Comparison of ENCODE assay signal across 8 mouse cellular contexts in genomic region chr12:112617898-112618380, GRCm38 (mm10). TPM values are rescaled to one million over a fixed set of nuclear protein-coding genes. Genes with fewer than 3 reads are reported as not detected.
DNase-seq lines count a peak whose midpoint lies in the region; ATAC-seq and TF ChIP-seq lines count a peak whose summit lies in the region.

No protein-coding gene starts in this region.

- H3K36me3 ChIP-seq in forebrain, embryonic 15.5 days: no peaks in the 10 kb centered on the region

- WGBS in forebrain, embryonic 15.5 days: 13% methylated on average over 8 of the region's 8 CpGs
- 14% methylated on average over 8 of the region's 8 CpGs for WGBS in lung, adult 2 months

- peak; percentile 84 for TF ChIP-seq CTCF in layer of hippocampus, adult 2 months (conservative IDR thresholded peaks at IDR 0.05)
- peak; percentile 84 for TF ChIP-seq CTCF in lung, adult 2 months (IDR thresholded peaks at IDR 0.05; ENCODE audit: insufficient read depth, low read length)

- no peaks in the 10 kb centered on the region for H3K9me3 ChIP-seq in forebrain, embryonic 15.5 days

- intact Hi-C loops in heart, postnatal 25 days (cut with DNase I): loop anchor here (5.0 kb wide), 1 partner anchor 121 kb away; no protein-coding TSS in a partner anchor

- H3K4me1 ChIP-seq in forebrain, embryonic 15.5 days: peaks cover 13% of the 10 kb centered on the region
- peaks cover 12% of the 10 kb centered on the region; the same call in 1 of the 2 replicates for H3K4me1 ChIP-seq in lung, adult 2 months (ENCODE audit: control insufficient read depth, insufficient read depth, low read length)

- TF ChIP-seq POLR2A in lung, adult 2 months (IDR thresholded peaks at IDR 0.05; ENCODE audit: borderline replicate concordance, extremely low read depth, low read depth, low read length): no peak

- no peak overlapping the region for H3K4me2 ChIP-seq in forebrain, embryonic 15.5 days (replicated peaks)

- no peak overlapping the region for H3K27ac ChIP-seq in forebrain, embryonic 15.5 days (replicated peaks)
- H3K27ac ChIP-seq in layer of hippocampus, adult 2 months: peak overlapping the region; percentile 57; the same call in 1 of the 2 replicates

- no peak overlapping the region for H3K9ac ChIP-seq in forebrain, embryonic 15.5 days (replicated peaks)

- ATAC-seq in CD4-positive, CD25-positive, alpha-beta regulatory T cell, adult 4 months: peak; percentile 61
- ATAC-seq in forebrain, embryonic 15.5 days (replicated peaks): peak; percentile 62
- ATAC-seq in neutrophil, adult 5-6 weeks (ENCODE audit: extremely low read depth, insufficient number of reproducible peaks, low FRiP score, poor library complexity, severe bottlenecking): peak; percentile 63

- peak; percentile 82 for DNase-seq in adrenal gland, postnatal 14 days
- peak; percentile 49 for DNase-seq in heart, postnatal 25 days (ENCODE audit: low spot score)
- peak in 1 of 2 experiments; percentile 60 for DNase-seq in layer of hippocampus, adult 2 months (ENCODE audit: low spot score in 2 of 2)
- peak; percentile 54 for DNase-seq in lung, adult 2 months
- DNase-seq in thymus, postnatal 10 days (ENCODE audit: low spot score in 2 of 2): peak; percentile 86 to 88

- H3K27me3 ChIP-seq in forebrain, embryonic 15.5 days: peaks cover 14% of the 10 kb centered on the region; the same call in 1 of the 2 replicates

- no peak overlapping the region for H3K4me3 ChIP-seq in forebrain, embryonic 15.5 days
- H3K4me3 ChIP-seq in layer of hippocampus, adult 2 months: no peak overlapping the region
- no peak overlapping the region for H3K4me3 ChIP-seq in lung, adult 2 months (replicated peaks; ENCODE audit: extremely low read depth, low read depth, low read length)

RNA-seq across cellular contexts. Expression of gene Adssl1, which starts 1.9 kb away (rescaled TPM):
- 1 to 10 TPM; 2.0 to 2.3 TPM for polyA plus RNA-seq in CD4-positive, CD25-positive, alpha-beta regulatory T cell, adult 4 months (2017; shearing (Covaris generic))
- total RNA-seq in adrenal gland, postnatal 14 days (2021): 34.1 and 37.6 TPM in 2 replicates
- 2.0 and 2.2 TPM in 2 replicates for polyA plus RNA-seq in forebrain, embryonic 15.5 days (2015; fragmentation: Nextera tagmentation; extraction: Ambion mirVana)
- total RNA-seq in heart, postnatal 25 days (2021): 100 to 1,000 TPM; 147 TPM
- 10 to 100 TPM; 10.1 to 10.6 TPM for total RNA-seq in layer of hippocampus, adult 2 months (2021)
- 33.3 and 39.0 TPM in 2 replicates for polyA plus RNA-seq in lung, adult 2 months (2012; rRNA removed)
- 39.0 and 45.2 TPM in 2 replicates for total RNA-seq in neutrophil, adult 5-6 weeks (2017)

RNA-seq across cellular contexts. Expression of gene Siva1, which starts 26.5 kb away (rescaled TPM):
- 10 to 100 TPM; 30.9 to 37.1 TPM for polyA plus RNA-seq in CD4-positive, CD25-positive, alpha-beta regulatory T cell, adult 4 months (2017; shearing (Covaris generic))
- total RNA-seq in adrenal gland, postnatal 14 days (2021): 48.4 and 54.1 TPM in 2 replicates
- 77.2 and 91.2 TPM in 2 replicates for polyA plus RNA-seq in forebrain, embryonic 15.5 days (2015; fragmentation: Nextera tagmentation; extraction: Ambion mirVana)
- total RNA-seq in heart, postnatal 25 days (2021): 10 to 100 TPM; 29.5 to 35.7 TPM
- total RNA-seq in layer of hippocampus, adult 2 months (2021): 10 to 100 TPM; 19.6 to 20.1 TPM
- polyA plus RNA-seq in lung, adult 2 months (2012; rRNA removed): 58.6 and 66.5 TPM in 2 replicates
- total RNA-seq in neutrophil, adult 5-6 weeks (2017): 45.4 and 52.7 TPM in 2 replicates

RNA-seq across cellular contexts. Expression of gene Inf2, which starts 29.4 kb away (rescaled TPM):
- polyA plus RNA-seq in CD4-positive, CD25-positive, alpha-beta regulatory T cell, adult 4 months (2017; shearing (Covaris generic)): 10 to 100 TPM in 1 of 2 experiments, 1 to 10 TPM in 1; 9.1 to 12.2 TPM
- total RNA-seq in adrenal gland, postnatal 14 days (2021): 25.3 and 33.2 TPM in 2 replicates
- polyA plus RNA-seq in forebrain, embryonic 15.5 days (2015; fragmentation: Nextera tagmentation; extraction: Ambion mirVana): 3.0 and 3.9 TPM in 2 replicates
- total RNA-seq in heart, postnatal 25 days (2021): 10 to 100 TPM; 15.8 to 20.0 TPM
- 100 to 1,000 TPM; 131 to 138 TPM for total RNA-seq in layer of hippocampus, adult 2 months (2021)
- polyA plus RNA-seq in lung, adult 2 months (2012; rRNA removed): 28.0 and 33.6 TPM in 2 replicates
- 5.8 and 6.5 TPM in 2 replicates for total RNA-seq in neutrophil, adult 5-6 weeks (2017)

RNA-seq across cellular contexts. Expression of gene Akt1, which starts 56.7 kb away (rescaled TPM):
- 10 to 100 TPM; 14.6 to 18.4 TPM for polyA plus RNA-seq in CD4-positive, CD25-positive, alpha-beta regulatory T cell, adult 4 months (2017; shearing (Covaris generic))
- 245 and 247 TPM in 2 replicates for total RNA-seq in adrenal gland, postnatal 14 days (2021)
- polyA plus RNA-seq in forebrain, embryonic 15.5 days (2015; fragmentation: Nextera tagmentation; extraction: Ambion mirVana): 79.1 and 147 TPM in 2 replicates
- 100 to 1,000 TPM; 206 to 215 TPM for total RNA-seq in heart, postnatal 25 days (2021)
- 100 to 1,000 TPM; 152 to 160 TPM for total RNA-seq in layer of hippocampus, adult 2 months (2021)
- 166 and 187 TPM in 2 replicates for polyA plus RNA-seq in lung, adult 2 months (2012; rRNA removed)
- 197 and 218 TPM in 2 replicates for total RNA-seq in neutrophil, adult 5-6 weeks (2017)
